Mouse (Mus musculus) myocyte (in vitro differentiated cells): ENCODE data around the gene Rasgef1c. TPM values are rescaled to one million over a fixed set of nuclear protein-coding genes. Genes with fewer than 3 reads are reported as not detected.

Experiments
- H3K27me3 ChIP-seq: one replicate; pipeline ENCODE4 v1.6.1; 2011; ENCODE audit not compliant: control insufficient read depth, insufficient read depth, insufficient read length
- H3K36me3 ChIP-seq: one replicate; pipeline ENCODE4 v1.6.1; 2011; ENCODE audit not compliant: control insufficient read depth, insufficient read depth
- H3K4me2 ChIP-seq: one replicate; pipeline ENCODE4 v1.6.1; 2011; ENCODE audit warnings: low read depth, control low read depth
- H3K4me3 ChIP-seq: one replicate; pipeline ENCODE4 v1.5.1; 2011; ENCODE audit warnings: mild to moderate bottlenecking, control low read depth, moderate library complexity
- H3K79me2 ChIP-seq: one replicate; pipeline ENCODE4 v1.6.1; 2011; ENCODE audit not compliant: control insufficient read depth, insufficient read depth
- H3ac ChIP-seq: one replicate; pipeline ENCODE4 v1.6.1; 2011; ENCODE audit not compliant: control insufficient read depth, insufficient read length
- CEBPB ChIP-seq: IDR thresholded peaks from 2 replicates; pipeline ENCODE4 v1.6.1; 2011; ENCODE audit warnings: mild to moderate bottlenecking, moderate library complexity; ENCODE audit not compliant: poor library complexity, insufficient read depth, severe bottlenecking
- E2F4 ChIP-seq: IDR thresholded peaks from one replicate; pipeline ENCODE4 v1.6.1; 2011; ENCODE audit warnings: mild to moderate bottlenecking, control low read depth, moderate library complexity; ENCODE audit not compliant: insufficient read depth
- MAX ChIP-seq: IDR thresholded peaks from one replicate; pipeline ENCODE4 v1.6.1; 2011; ENCODE audit warnings: low read depth, mild to moderate bottlenecking, control low read depth
- MYOD1 ChIP-seq, 3 experiments: IDR thresholded peaks; one replicate each; pipeline ENCODE4 v1.6.1; 2011; ENCODE audit warnings: control low read depth in 2 of 3, low read depth in 2 of 3, mild to moderate bottlenecking in 2 of 3, moderate library complexity in 1 of 3; ENCODE audit not compliant: insufficient read length in 2 of 3, control insufficient read depth in 1 of 3
- MYOG ChIP-seq, 3 experiments: IDR thresholded peaks; one replicate each; pipeline ENCODE4 v1.6.1; 2011; ENCODE audit warnings: control low read depth in 2 of 3, low read depth in 2 of 3, mild to moderate bottlenecking in 2 of 3; ENCODE audit not compliant: insufficient read length in 2 of 3, control insufficient read depth in 1 of 3, insufficient read depth in 1 of 3
- POLR2A ChIP-seq: IDR thresholded peaks from one replicate; pipeline ENCODE4 v1.6.1; 2011; ENCODE audit warnings: low read depth, mild to moderate bottlenecking, control low read depth, moderate library complexity; ENCODE audit not compliant: insufficient read length
- POLR2AphosphoS2 ChIP-seq: IDR thresholded peaks from one replicate; pipeline ENCODE4 v1.6.1; 2011; ENCODE audit warnings: low read depth, control low read depth; ENCODE audit not compliant: insufficient read length
- REST ChIP-seq: IDR thresholded peaks from one replicate; pipeline ENCODE4 v1.6.1; 2011; ENCODE audit warnings: mild to moderate bottlenecking, control low read depth, moderate library complexity; ENCODE audit not compliant: insufficient read depth, insufficient read length
- SRF ChIP-seq: IDR thresholded peaks from one replicate; pipeline ENCODE4 v1.6.1; 2011; ENCODE audit warnings: low read depth; ENCODE audit not compliant: control insufficient read depth, insufficient read length
- TCF12 ChIP-seq: IDR thresholded peaks from one replicate; pipeline ENCODE4 v1.6.1; 2011; ENCODE audit warnings: mild to moderate bottlenecking, control low read depth; ENCODE audit not compliant: poor library complexity, insufficient read depth, severe bottlenecking
- TCF3 ChIP-seq: IDR thresholded peaks from one replicate; pipeline ENCODE4 v1.6.1; 2011; ENCODE audit warnings: low read depth, control low read depth; ENCODE audit not compliant: insufficient read length
- USF1 ChIP-seq: IDR thresholded peaks from one replicate; pipeline ENCODE4 v1.6.1; 2011; ENCODE audit warnings: low read depth, mild to moderate bottlenecking, control low read depth, moderate library complexity
- polyA plus RNA-seq: library from polyadenylated mRNA; unstranded; fragments of >200 nt; fragmentation: generic; extraction: Trizol; gene quantifications from one replicate; pipeline ENCODE4 v1.2.1, GENCODE M21; 2012; ENCODE audit warnings: missing spikeins

Rasgef1c gene
- polyA plus RNA-seq, 1 experiment, result not detected

DNA sequence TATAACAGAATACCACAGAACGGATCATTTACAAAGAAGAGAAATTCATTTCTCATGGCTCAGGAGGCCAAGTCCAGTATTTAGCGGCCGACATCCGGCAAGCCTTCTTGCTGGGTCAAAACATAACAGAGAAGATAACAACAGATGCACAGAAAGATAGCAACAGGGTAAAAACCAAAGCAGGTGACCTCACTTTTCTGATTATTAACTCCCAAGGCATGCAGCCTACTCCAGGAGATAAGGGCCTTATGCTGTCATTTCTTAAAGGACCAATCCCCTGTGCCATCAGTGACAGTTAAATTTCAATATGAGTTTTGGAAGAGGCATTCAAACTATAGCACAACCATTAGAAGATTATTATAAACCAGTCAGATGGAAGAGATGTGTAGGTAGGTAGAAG, 101.2 kb downstream of the Rasgef1c start:
- Histone ChIP-seq H3K79me2 (no peaks in the 10 kb centered on the region), H3K27me3 (peaks cover 16% of the 10 kb centered on the region), H3K4me3 (no peak overlapping the region), H3ac (no peak overlapping the region), H3K36me3 (no peaks in the 10 kb centered on the region), H3K4me2 (no peak overlapping the region)
- TF ChIP-seq MAX (no peak), MYOG (IDR thresholded peaks at IDR 0.05; ENCODE audit: control insufficient read depth in 1 of 3, insufficient read depth in 1 of 3, insufficient read length in 2 of 3, low read depth in 2 of 3) (no peak), POLR2AphosphoS2 (no peak), E2F4 (no peak), USF1 (no peak), TCF12 (no peak), SRF (no peak), POLR2A (no peak), REST (no peak)

DNA sequence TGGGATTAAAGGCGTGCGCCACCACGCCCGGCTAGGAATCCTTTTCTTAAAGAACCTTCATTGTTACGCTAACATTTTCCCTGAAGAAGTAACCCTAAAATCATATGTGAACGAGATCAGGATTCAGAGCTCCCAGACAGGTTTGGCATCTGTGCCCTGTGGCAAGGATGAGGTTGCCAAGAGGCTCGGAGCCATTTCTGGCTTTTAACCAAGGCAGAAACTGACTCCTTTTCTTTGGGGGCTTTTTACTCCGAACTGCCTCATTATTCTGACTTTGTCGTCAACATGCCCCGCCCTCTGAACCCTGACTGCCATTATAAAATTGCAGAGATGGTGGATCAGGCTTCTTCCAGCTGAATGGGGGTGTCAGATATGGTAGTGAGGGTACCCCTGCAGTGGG, 106.1 kb downstream of the Rasgef1c start:
- Histone ChIP-seq H3K27me3 (peaks cover 30% of the 10 kb centered on the region), H3ac (no peak overlapping the region), H3K79me2 (no peaks in the 10 kb centered on the region), H3K4me3 (no peak overlapping the region), H3K4me2 (no peak overlapping the region), H3K36me3 (no peaks in the 10 kb centered on the region)
- TF ChIP-seq E2F4, result no peak
- no peak for TF ChIP-seq MAX

- no peak for TF ChIP-seq TCF3
- TF ChIP-seq MYOD1 (IDR thresholded peaks at IDR 0.05; ENCODE audit: control insufficient read depth in 1 of 3, insufficient read length in 2 of 3, low read depth in 2 of 3), result no peak
- Histone ChIP-seq H3ac (no peak overlapping the region), H3K4me3 (no peak overlapping the region), H3K36me3 (no peaks in the 10 kb centered on the region), H3K79me2 (no peaks in the 10 kb centered on the region), H3K4me2 (no peak overlapping the region), H3K27me3 (peaks cover 29% of the 10 kb centered on the region)
These were observed 106.6 kb downstream of the Rasgef1c start for GRCm38 (mm10) chr11:50008231-50008630.

GRCm38 (mm10) chr11:50013016-50013415, 111.4 kb downstream of the Rasgef1c start:
- peaks cover 46% of the 10 kb centered on the region for H3K27me3 ChIP-seq
- H3K4me3 ChIP-seq, result no peak overlapping the region
- H3K36me3 ChIP-seq, result no peaks in the 10 kb centered on the region
- no peak overlapping the region for H3K4me2 ChIP-seq
- no peak overlapping the region for H3ac ChIP-seq
- TF ChIP-seq MYOD1 (IDR thresholded peaks at IDR 0.05; ENCODE audit: control insufficient read depth in 1 of 3, insufficient read length in 2 of 3, low read depth in 2 of 3) (no peak), REST (no peak), SRF (no peak), TCF12 (no peak), POLR2A (no peak), TCF3 (no peak), POLR2AphosphoS2 (no peak), MYOG (IDR thresholded peaks at IDR 0.05; ENCODE audit: control insufficient read depth in 1 of 3, insufficient read depth in 1 of 3, insufficient read length in 2 of 3, low read depth in 2 of 3) (no peak), MAX (no peak), CEBPB (no peak), E2F4 (no peak), USF1 (no peak)
- no peaks in the 10 kb centered on the region for H3K79me2 ChIP-seq

DNA sequence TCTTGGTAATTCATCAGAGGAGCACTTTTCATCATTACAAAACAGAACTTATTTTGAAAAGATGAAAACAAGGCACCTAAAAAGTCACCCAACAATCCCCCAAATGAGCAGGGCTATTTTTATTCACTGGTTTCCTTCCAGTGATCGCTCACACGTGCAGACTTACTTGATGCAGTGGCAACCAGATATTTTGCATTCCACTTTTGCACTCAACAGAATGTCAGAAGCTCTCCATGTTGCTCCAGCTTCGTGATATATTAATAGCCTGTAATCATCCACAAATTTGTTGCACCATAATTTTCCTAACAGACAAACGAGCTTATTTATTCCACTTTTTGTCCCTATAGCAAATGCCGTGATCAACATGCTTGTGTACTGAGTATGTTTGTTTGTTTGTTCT, 114.9 kb downstream of the Rasgef1c start:
- Histone ChIP-seq H3K4me3 (no peak overlapping the region), H3K36me3 (no peaks in the 10 kb centered on the region), H3ac (no peak overlapping the region), H3K4me2 (no peak overlapping the region), H3K27me3 (peaks cover 40% of the 10 kb centered on the region), H3K79me2 (no peaks in the 10 kb centered on the region)
- TF ChIP-seq CEBPB, result no peak
- TF ChIP-seq TCF3, result no peak
- TF ChIP-seq TCF12, result no peak
- TF ChIP-seq SRF, result no peak

GRCm38 (mm10) chr11:50017511-50017910, 115.9 kb downstream of the Rasgef1c start:
- no peaks in the 10 kb centered on the region for H3K79me2 ChIP-seq
- H3K4me2 ChIP-seq, result no peak overlapping the region
- no peak for TF ChIP-seq REST
- TF ChIP-seq CEBPB, result no peak
- TF ChIP-seq MAX, result no peak
- no peak for TF ChIP-seq TCF3
- no peak for TF ChIP-seq MYOG (IDR thresholded peaks at IDR 0.05; ENCODE audit: control insufficient read depth in 1 of 3, insufficient read depth in 1 of 3, insufficient read length in 2 of 3, low read depth in 2 of 3)
- no peak for TF ChIP-seq SRF
- TF ChIP-seq POLR2A, result no peak
- no peak for TF ChIP-seq TCF12
- no peak for TF ChIP-seq USF1
- no peak for TF ChIP-seq POLR2AphosphoS2
- no peak for TF ChIP-seq E2F4
- H3K4me3 ChIP-seq, result no peak overlapping the region
- H3ac ChIP-seq, result no peak overlapping the region
- H3K27me3 ChIP-seq, result peaks cover 33% of the 10 kb centered on the region
- H3K36me3 ChIP-seq, result no peaks in the 10 kb centered on the region
